Mouse (Mus musculus): Measurements from ENCODE around the gene Ggt5. TPM values are rescaled to one million over a fixed set of nuclear protein-coding genes. Genes with fewer than 3 reads are reported as not detected.
A peak's percentile ranks its signal among the peaks of the same experiment; 100 is the strongest.

Ggt5 gene
- total RNA-seq, 2 experiments from 2014 or later: 2.6 to 2.9 TPM

DNA sequence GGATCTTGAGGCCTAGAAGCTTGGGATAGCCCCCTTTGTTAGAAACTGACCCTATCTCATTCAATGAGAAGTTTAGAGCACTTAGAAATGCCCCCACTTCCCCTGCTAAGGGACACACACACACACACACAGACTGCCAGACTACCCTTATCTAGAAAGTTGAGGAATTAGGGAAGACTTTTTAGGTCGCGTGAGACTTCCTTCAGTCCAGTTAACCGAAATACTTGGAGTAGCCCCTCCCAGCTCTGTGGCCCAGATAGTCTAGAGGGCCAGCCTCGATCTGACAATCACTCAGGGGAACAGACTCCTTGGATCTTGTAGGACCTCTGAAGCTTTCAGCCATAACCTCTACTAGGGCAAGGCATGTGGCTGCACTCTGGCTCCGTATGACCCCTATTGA is 21.1 kb upstream of the Ggt5 start:
- DNase-seq (ENCODE audit: low spot score in 2 of 2): no peak

GRCm38 (mm10) chr10:75568441-75568840 is 20.7 kb upstream of the Ggt5 start:
- DNase-seq (ENCODE audit: low spot score in 2 of 2): no peak

- no peak for DNase-seq (ENCODE audit: low spot score in 2 of 2)
Observed at GRCm38 (mm10) chr10:75568851-75569250, 20.3 kb upstream of the Ggt5 start.

DNA sequence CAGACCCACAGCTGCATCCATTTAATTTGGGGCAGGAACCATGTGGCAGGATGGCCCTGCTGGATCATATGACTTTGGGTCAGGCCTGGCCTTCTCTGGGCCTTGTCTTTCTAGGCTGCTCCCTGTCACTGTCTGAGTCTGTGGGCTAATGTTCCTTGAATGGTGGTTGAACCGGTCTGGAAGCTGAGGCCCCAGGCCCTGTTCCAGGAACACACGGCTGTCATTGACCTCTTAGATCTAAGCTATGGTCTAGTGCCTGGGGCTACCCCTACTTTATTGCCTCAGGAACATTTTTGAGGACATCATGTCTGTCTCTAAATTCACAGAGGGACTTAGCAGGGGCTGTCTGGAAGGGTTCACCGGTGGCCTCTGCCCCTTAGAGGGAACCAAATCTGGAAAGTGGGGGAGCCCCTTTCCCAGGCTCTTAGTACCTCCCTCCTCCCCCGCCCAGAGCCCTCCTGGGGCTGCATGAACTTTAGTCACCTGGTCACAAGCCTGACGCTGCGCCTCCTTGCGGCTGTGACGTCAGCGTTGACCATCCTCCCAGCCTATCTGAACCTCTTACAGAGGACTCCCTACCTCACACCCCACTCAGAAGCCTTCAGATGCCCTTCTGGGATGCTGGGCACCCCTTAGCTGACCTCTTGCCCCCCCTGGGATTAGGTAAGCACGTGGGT is 18.0 kb upstream of the Ggt5 start:
- DNase-seq (ENCODE audit: low spot score in 2 of 2): no peak

DNA sequence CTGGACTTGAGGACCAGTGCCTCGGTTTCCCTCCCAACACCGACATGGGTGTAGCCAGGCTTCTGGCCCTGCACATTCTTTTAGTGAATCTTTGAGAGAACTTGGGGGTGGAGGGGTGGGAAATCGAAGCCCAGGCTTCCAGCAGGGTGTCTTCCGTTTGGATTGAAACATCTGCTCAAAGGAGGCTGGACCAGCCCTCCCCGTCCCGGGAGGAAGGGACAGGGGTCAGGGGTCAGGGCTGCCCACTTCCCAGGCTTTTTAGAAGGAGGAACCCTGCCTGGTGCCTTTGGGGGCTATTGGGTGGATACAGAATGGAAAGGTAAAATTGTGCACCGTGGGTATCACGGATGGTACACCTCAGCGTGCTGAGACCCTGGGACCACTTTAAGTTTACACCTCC is 17.2 kb upstream of the Ggt5 start:
- no peak for DNase-seq (ENCODE audit: low spot score in 2 of 2)

DNA sequence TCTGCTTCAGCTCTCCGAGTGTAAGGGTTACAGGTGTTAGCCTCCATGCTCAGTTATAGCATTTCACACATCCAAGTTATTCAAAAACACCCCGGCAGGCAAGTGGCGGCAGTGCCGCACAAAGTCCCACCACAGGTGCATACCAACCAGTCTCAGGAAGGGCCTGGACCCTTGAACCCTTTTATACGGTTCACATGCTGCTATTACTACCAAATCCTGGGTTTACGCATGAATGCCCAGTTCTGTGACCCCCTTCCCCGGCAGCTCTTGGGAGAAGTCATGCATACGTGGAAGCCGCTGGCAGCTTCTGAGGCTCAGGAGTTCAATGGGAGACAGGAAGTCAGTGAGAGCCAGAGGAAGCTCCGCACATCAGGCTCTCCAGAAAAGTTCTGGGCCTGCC is 16.0 kb upstream of the Ggt5 start:
- DNase-seq (ENCODE audit: low spot score in 2 of 2): no peak

GRCm38 (mm10) chr10:75573965-75574364 is 15.2 kb upstream of the Ggt5 start:
- no peak for DNase-seq (ENCODE audit: low spot score in 2 of 2)

- DNase-seq (ENCODE audit: low spot score in 2 of 2): no peak
Observed at GRCm38 (mm10) chr10:75579129-75579528, 10.0 kb upstream of the Ggt5 start.

DNA sequence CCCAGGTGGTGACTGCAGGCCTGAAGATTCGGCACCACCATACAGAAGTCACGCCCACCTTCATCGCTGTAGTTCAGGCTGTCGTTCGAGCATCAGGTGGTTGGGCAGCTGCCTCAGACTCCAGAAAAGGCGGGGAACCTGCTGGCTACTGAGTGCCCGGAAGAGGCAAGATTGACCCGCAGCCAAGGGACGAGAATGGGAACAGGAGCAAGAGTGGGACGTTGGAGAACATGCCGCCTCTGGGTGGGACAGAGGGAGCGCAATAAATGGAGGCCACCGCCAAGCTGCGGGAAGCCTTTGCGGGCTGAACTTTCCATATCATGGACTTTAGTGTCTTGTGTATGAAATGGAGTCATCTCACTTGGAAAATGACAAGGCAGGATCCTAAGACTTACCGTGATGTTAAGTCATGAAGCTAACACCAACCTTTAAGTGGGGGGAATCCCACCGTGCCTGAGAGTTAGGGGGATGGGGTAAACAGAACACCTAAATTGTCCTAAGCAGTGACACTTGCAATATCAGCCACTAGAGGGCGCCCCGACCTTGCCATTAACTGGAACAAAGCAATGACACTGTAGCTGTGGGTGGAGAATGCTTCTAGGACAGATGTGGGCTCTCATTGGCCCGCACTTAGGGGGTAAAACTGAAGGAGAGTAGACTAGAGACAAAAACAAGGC is 3.1 kb upstream of the Ggt5 start:
- peak; percentile 95 to 96 for DNase-seq (ENCODE audit: low spot score in 2 of 2)

- DNase-seq (ENCODE audit: low spot score in 2 of 2): no peak
Observed at GRCm38 (mm10) chr10:75586553-75586879, 2.6 kb upstream of the Ggt5 start.

DNA sequence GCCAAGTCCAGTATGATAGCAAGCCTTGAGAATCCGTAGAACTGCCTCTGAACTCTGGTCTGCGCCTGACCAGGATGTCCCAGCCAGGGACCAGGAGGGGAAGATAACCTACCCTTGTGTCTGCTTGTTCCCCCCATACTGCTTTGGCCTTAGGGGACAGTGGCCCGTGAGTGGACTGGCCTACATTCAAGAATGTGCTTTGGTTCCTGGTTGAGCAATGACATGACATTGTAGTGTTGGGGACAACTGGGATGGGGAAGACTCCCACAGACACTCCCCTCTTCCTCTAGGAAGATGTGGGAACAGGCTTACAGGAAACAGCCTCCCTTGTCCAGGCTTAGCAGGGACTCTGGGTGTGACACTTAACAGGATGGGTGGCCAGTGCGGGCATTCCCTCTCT is 1.4 kb upstream of the Ggt5 start:
- DNase-seq (ENCODE audit: low spot score in 2 of 2): no peak

DNA sequence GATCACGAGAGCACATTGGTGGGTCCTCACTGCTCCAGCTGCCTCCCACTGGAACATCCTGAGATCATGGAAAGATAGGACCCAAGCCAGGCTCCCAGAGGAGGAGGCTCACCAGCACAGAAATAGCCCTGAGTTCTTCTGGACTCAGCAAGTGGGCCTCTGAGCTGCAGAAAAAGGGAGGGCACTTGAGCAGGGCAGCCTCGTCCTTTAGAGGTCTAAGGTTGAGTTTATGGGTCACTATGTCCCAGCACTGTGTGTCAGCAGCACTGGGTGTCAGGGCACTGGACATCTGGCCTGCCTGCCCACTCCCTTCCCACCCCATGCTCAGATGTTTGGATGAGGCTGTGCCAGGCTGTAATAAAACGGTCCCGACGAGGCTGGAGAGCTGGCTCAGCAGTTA is 804 bp upstream of the Ggt5 start:
- DNase-seq (ENCODE audit: low spot score in 2 of 2): no peak

DNA sequence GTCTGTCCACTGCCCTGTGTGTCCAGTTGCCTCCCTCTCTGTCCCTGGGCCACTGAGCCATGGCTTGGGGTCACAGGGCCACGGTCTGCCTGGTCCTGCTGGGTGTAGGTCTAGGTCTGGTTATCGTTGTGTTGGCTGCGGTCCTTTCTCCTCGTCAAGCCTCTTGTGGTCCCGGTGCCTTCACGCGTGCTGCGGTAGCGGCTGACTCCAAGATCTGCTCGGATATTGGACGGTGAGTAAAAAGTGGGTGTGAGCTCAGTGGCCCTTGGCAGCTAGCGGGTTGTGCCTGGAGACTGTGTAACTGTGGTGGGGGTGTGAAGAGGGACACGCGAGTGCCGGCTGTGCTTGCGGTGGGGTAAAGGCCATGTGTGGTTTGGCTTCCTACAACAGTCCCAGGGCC is 511 bp downstream of the Ggt5 start:
- DNase-seq (ENCODE audit: low spot score in 2 of 2): no peak

DNA sequence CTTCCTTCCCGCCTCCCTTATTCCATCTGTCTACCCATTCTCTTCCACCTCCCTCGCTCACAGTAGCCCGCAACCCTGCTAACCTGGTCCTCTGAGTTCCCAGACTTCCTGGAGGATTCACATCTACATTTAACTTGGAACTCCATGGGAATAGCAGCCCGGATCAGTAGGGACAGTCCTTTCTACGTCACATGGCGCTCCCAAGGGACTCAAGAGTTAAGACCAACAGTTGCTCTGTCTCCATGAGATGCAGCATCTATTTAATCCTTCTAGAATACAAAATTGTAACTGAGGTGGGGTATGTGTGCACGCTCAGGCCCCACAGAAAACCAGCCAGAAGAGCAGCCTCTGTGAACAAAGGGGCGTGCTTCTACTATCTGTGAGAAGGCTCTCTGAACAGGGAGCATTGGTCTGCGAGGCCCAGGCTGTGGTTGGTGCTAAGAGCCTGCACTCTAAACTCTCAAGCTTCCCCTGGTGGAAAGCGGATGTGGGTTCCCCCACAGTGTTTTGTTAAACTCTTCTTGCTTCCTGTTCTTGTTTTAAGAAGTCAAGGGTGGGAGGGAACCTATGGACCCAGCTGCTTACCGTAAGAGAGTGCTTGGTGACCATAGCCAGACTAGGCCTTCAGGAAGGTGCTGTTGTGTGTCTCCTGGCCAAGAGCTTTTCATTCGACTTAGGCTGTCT is 2.2 kb downstream of the Ggt5 start:
- DNase-seq (ENCODE audit: low spot score in 2 of 2): no peak

- no peak for DNase-seq (ENCODE audit: low spot score in 2 of 2)
Observed at GRCm38 (mm10) chr10:75592585-75592984, 3.4 kb downstream of the Ggt5 start.

DNA sequence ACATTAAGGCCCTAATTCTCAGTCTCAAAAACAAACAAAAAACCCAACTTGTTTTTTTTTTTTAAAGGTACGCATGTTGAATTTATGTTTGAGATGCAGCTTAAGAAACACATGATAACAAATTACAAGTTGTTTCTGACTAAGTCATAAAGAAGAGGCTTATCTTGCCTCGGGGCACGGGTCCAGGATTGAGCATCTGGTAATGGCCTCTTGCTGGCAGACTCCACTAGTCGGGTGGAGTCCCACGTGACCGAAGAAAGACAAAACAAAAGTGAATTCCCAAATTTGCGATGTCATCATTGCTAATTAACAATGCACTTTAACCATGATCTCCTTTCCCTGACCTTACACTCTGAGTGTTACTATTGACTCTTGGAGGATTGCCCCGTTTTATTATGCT is 6.8 kb downstream of the Ggt5 start:
- DNase-seq (ENCODE audit: low spot score in 2 of 2): no peak

DNA sequence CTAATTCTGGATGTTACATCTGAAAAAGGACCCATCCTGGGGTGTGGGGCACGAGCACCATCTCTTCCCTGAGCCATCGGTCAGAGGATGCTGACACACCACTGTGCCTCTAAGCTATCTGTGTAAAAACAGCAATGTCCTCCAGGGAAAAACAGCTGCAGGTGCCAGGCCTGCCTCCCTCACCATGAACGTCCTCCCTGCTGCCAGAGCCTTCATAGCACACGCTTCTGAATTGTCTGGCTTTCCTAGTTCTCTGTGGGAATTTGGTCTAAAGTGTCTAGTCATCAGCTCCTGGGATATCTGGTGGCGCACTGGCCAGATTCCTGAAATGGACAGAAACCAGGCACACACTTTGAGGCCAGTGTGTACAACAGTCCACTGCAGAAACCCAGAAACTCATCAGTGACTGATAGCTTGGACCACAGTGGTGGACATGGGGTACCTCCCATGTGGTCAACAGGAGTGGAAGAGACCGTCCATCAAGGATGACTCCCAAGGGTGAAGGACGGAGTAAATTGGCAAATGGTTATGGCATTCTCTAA is 11.1 kb downstream of the Ggt5 start:
- DNase-seq (ENCODE audit: low spot score in 2 of 2): no peak

- DNase-seq (ENCODE audit: low spot score in 2 of 2): no peak
Observed at GRCm38 (mm10) chr10:75605162-75605846, 16.2 kb downstream of the Ggt5 start.

- DNase-seq (ENCODE audit: low spot score in 2 of 2): no peak
Observed at GRCm38 (mm10) chr10:75607253-75607652, 18.1 kb downstream of the Ggt5 start.

GRCm38 (mm10) chr10:75608975-75609374 is 19.8 kb downstream of the Ggt5 start:
- DNase-seq (ENCODE audit: low spot score in 2 of 2): no peak

DNA sequence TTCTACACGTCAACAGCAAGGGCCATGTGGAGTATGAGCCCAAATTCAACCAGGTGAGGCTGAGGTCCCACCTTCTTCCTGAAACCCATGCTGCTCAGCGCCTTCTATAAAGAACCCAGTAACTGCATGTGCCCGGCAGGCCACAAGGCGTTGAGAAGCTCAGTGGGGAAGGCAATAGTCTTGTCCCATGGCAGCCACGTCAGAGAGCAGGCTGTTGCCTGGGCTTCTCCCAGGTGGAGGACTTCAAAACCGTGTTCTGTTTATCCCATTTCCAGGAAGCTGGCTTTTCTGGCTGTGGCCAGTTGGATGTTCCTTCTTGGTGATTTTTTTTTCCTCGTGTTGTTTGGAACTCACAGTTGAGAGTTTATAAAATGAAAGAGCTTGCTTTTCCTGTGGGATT is 21.3 kb downstream of the Ggt5 start:
- DNase-seq (ENCODE audit: low spot score in 2 of 2): no peak

DNA sequence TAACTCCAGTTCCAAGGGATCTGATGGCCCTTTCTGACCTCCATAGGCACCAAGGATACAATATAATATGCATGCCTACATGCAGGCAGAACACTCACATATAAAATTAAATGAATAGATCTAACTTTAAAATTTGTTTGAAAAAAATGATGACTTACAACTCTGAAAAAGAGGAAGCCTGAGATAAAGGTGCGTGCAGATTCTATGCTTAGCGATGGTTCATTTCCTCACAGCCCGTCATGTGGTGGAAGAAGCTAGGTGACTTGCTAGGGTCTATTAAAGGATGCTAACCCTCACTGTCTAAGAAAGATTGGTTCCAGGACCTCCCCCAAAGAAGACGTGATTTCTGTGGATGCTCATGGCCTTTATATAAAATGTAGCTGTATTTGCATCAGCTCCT is 26.9 kb downstream of the Ggt5 start:
- DNase-seq (ENCODE audit: low spot score in 2 of 2): no peak

Data from layer of hippocampus, postnatal 10 days (tissue).